Mouse (Mus musculus): ENCODE data around the gene Usp46.

DNA sequence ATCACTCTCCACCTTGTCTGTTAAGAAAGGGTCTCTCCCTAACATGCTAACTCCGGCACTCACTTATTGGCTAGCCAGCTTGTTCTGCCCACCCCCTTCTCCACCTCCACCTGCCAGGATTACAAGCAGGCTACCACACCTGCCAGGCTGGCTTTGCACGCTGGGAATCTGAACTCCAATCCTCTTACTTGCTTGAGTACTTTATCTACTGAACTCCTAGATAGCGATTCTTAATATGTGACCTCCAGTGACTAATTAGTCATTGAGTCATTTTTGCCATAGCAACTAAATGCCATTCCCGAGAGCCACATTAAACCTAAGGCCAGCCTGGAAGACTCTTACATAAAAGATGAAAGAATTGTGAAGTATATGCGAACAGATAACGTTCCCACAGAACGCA lies 38.4 kb downstream of the Usp46 start:
- TF ChIP-seq CHD2 (IDR thresholded peaks at IDR 0.05; ENCODE audit: low read depth, low read length) (no peak), ZNF384 (IDR thresholded peaks at IDR 0.05; ENCODE audit: low read depth, low read length) (no peak)
